Mouse (Mus musculus): Measurements from ENCODE around the gene Olfr768. TPM values are rescaled to one million over a fixed set of nuclear protein-coding genes. Genes with fewer than 3 reads are reported as not detected.
"Not testable (repeated sequence)": the region's sequence is repeated elsewhere in the genome, so short reads cannot be mapped to it uniquely, and the experiment has no call there.

Gene Olfr768
- total RNA-seq (2014; rRNA removed; ENCODE audit: low replicate concordance) (not detected in 2 replicates), polyA plus RNA-seq (2015; fragmentation: Nextera tagmentation; extraction: Ambion mirVana) (not detected in 2 replicates)

DNA sequence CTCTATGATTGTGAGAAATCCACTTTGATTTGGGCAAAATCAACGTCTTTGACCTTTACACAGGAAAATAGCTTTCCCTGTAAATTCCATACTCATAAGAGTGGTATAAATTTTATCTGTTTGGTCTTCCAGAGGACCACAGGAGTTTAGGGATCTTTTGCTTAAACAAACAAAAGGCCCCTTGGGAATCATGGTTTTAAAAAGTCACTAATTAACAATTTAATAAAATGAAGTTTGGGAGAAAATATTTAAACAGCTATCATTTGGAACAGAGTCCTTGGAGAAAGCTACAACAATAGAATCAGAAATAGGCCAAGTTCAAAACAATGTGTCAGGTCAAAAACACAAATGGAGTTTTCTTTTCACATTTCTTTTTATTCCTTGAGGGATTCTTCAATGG is at the start of gene Olfr768:
Olfr768 (minus strand) TSS at position 101 of the 400 bp plus-strand sequence.
- no peak within 1 kb of the TSS for H3K4me3 ChIP-seq (ENCODE audit: low read depth, low read length)
- H3K4me2 ChIP-seq (ENCODE audit: low read depth, low read length): no peak within 1 kb of the TSS
- WGBS: 65% methylated on average over 1 of the region's 1 CpGs
- no peak within 1 kb of the TSS for H3K27ac ChIP-seq (ENCODE audit: low read depth)
- no peaks in the 10 kb centered on the region for H3K4me1 ChIP-seq (ENCODE audit: control insufficient read depth, insufficient read depth)
- TF ChIP-seq CTCF (IDR thresholded peaks at IDR 0.05; ENCODE audit: low read depth) (no peak), EP300 (IDR thresholded peaks at IDR 0.05; ENCODE audit: low read depth) (no peak)
- H3K27me3 ChIP-seq (ENCODE audit: control insufficient read depth, insufficient read depth, low read length): no peaks in the 10 kb centered on the region
- no peaks in the 10 kb centered on the region for H3K36me3 ChIP-seq (replicated peaks; ENCODE audit: control insufficient read depth, insufficient read depth, low read length)
- H3K9ac ChIP-seq (replicated peaks; ENCODE audit: low read depth, low read length): no peak within 1 kb of the TSS
- no peaks in the 10 kb centered on the region for H3K9me3 ChIP-seq (replicated peaks; ENCODE audit: control insufficient read depth, low read length)
- no peak for DNase-seq (ENCODE audit: low spot score)
- no peak for ATAC-seq (ENCODE audit: insufficient read depth, low read depth)

DNA sequence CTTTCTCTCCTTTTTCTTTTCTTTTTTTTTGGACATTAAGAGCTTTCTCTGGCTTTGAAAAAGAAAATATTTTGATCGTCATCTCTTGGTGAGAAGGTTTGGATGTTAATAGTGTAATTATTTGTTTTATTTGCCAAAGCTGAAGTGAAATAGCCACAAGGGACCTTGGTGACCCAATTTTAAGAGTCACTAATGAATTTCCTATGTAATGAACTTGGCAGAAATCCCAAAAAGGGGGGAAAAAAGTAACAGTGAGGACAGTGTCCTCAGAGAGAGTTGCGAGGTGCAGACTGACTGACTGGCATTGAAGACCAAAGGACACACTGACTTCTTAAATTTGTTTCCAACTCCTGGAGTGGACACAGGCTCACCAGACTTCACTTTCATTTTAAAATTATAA is 39.7 kb upstream of the Olfr768 start, which contains the start of gene Olfr770:
Olfr770 (minus strand) TSS at position 101 of the 400 bp plus-strand sequence.
- Histone ChIP-seq H3K27ac (ENCODE audit: low read depth) (no peak within 1 kb of the TSS), H3K4me1 (ENCODE audit: control insufficient read depth, insufficient read depth) (no peaks in the 10 kb centered on the region), H3K4me3 (ENCODE audit: low read depth, low read length) (no peak within 1 kb of the TSS), H3K9me3 (replicated peaks; ENCODE audit: control insufficient read depth, low read length) (no peaks in the 10 kb centered on the region), H3K36me3 (replicated peaks; ENCODE audit: control insufficient read depth, insufficient read depth, low read length) (no peaks in the 10 kb centered on the region), H3K9ac (replicated peaks; ENCODE audit: low read depth, low read length) (no peak within 1 kb of the TSS), H3K27me3 (ENCODE audit: control insufficient read depth, insufficient read depth, low read length) (no peaks in the 10 kb centered on the region), H3K4me2 (ENCODE audit: low read depth, low read length) (no peak within 1 kb of the TSS)
- 76% methylated on average over 2 of the region's 2 CpGs for WGBS
- TF ChIP-seq EP300 (IDR thresholded peaks at IDR 0.05; ENCODE audit: low read depth): no peak
- no peak for TF ChIP-seq CTCF (IDR thresholded peaks at IDR 0.05; ENCODE audit: low read depth)
- ATAC-seq (ENCODE audit: insufficient read depth, low read depth) (no peak), DNase-seq (ENCODE audit: low spot score) (no peak)

DNA sequence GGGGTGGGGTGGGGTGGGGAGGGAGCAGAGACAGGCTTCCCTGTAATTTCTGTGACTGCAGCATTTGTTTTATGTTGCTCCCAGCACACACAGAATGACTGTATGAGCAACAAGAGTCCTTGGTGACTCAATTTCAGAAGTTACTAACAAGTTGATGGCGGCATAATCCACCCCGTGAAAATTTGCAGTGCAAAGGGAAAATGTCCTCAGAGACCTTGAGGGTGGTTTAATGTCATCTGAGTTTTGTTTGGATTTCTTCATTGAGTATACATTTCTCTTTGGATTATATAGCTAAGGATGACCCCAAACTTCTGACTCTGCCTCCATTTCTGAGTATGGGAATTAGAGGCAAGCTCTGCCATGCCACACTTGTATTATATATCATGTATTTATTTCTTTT is 18.6 kb upstream of the Olfr768 start, which contains the start of gene Olfr769:
Olfr769 (minus strand) TSS at position 101 of the 400 bp plus-strand sequence.
- 70% methylated on average over 2 of the region's 2 CpGs for WGBS
- Histone ChIP-seq H3K4me1 (ENCODE audit: control insufficient read depth, insufficient read depth) (no peaks in the 10 kb centered on the region), H3K36me3 (replicated peaks; ENCODE audit: control insufficient read depth, insufficient read depth, low read length) (no peaks in the 10 kb centered on the region), H3K27me3 (ENCODE audit: control insufficient read depth, insufficient read depth, low read length) (no peaks in the 10 kb centered on the region), H3K27ac (ENCODE audit: low read depth) (no peak within 1 kb of the TSS), H3K4me3 (ENCODE audit: low read depth, low read length) (no peak within 1 kb of the TSS), H3K4me2 (ENCODE audit: low read depth, low read length) (no peak within 1 kb of the TSS), H3K9ac (replicated peaks; ENCODE audit: low read depth, low read length) (no peak within 1 kb of the TSS), H3K9me3 (replicated peaks; ENCODE audit: control insufficient read depth, low read length) (peaks cover 5% of the 10 kb centered on the region; the same call in 1 of the 2 replicates)
- DNase-seq (ENCODE audit: low spot score) (no peak), ATAC-seq (ENCODE audit: insufficient read depth, low read depth) (no peak)
- no peak for TF ChIP-seq CTCF (IDR thresholded peaks at IDR 0.05; ENCODE audit: low read depth)
- no peak for TF ChIP-seq EP300 (IDR thresholded peaks at IDR 0.05; ENCODE audit: low read depth)

DNA sequence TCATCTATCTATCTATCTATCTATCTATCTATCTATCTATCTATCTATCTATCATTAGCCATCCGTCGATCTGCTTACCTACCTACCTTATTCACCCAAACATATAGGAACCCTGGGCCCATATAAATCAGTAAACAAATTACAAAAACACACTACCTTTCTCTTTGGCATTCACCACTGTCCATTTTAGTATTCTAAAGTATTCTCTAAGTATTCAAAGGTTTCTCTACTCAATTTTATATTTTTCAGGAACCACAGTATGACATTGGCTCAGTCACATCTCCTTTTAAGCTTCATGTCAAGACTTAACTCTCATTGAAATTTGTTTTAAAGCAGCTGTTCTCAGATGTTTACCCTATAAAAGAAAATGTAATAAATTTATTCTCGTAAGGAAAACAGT is 16.0 kb upstream of the Olfr768 start:
- H3K36me3 ChIP-seq (replicated peaks; ENCODE audit: control insufficient read depth, insufficient read depth, low read length): no peaks in the 10 kb centered on the region
- H3K27ac ChIP-seq (ENCODE audit: low read depth): no peak overlapping the region
- WGBS: 93% methylated on average over 3 of the region's 3 CpGs
- H3K4me2 ChIP-seq (ENCODE audit: low read depth, low read length): no peak overlapping the region
- no peaks in the 10 kb centered on the region for H3K9me3 ChIP-seq (replicated peaks; ENCODE audit: control insufficient read depth, low read length)
- no peak for DNase-seq (ENCODE audit: low spot score)
- no peak overlapping the region for H3K4me3 ChIP-seq (ENCODE audit: low read depth, low read length)
- H3K4me1 ChIP-seq (ENCODE audit: control insufficient read depth, insufficient read depth): no peaks in the 10 kb centered on the region
- H3K27me3 ChIP-seq (ENCODE audit: control insufficient read depth, insufficient read depth, low read length): no peaks in the 10 kb centered on the region
- TF ChIP-seq CTCF (IDR thresholded peaks at IDR 0.05; ENCODE audit: low read depth) (no peak), EP300 (IDR thresholded peaks at IDR 0.05; ENCODE audit: low read depth) (no peak)
- no peak overlapping the region for H3K9ac ChIP-seq (replicated peaks; ENCODE audit: low read depth, low read length)
- ATAC-seq (ENCODE audit: insufficient read depth, low read depth): no peak

DNA sequence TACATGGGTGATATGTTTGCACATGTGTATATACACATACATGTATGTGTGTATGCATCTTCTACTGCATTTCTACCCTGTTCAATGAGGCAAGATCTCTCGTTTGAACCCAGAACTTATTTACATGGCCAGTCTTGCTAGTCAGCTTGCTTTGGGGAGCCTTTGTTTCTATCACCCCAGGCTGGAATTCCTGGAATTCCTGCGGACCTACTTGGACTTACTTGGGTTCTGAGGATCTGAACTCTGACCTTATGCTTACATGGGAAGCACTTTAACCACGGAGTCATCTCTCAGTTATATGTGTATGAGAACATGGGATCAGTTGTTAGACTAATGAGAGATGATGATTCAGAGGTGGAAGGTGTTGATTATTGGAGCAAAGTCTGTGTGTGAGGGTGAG is 2.1 kb upstream of the Olfr768 start:
- ATAC-seq (ENCODE audit: insufficient read depth, low read depth) (no peak), DNase-seq (ENCODE audit: low spot score) (no peak)
- Histone ChIP-seq H3K4me3 (ENCODE audit: low read depth, low read length) (no peak overlapping the region), H3K4me2 (ENCODE audit: low read depth, low read length) (no peak overlapping the region), H3K4me1 (ENCODE audit: control insufficient read depth, insufficient read depth) (no peaks in the 10 kb centered on the region), H3K36me3 (replicated peaks; ENCODE audit: control insufficient read depth, insufficient read depth, low read length) (no peaks in the 10 kb centered on the region), H3K9ac (replicated peaks; ENCODE audit: low read depth, low read length) (no peak overlapping the region), H3K27me3 (ENCODE audit: control insufficient read depth, insufficient read depth, low read length) (no peaks in the 10 kb centered on the region), H3K27ac (ENCODE audit: low read depth) (no peak overlapping the region), H3K9me3 (replicated peaks; ENCODE audit: control insufficient read depth, low read length) (no peaks in the 10 kb centered on the region)
- WGBS: 33% methylated on average over 3 of the region's 3 CpGs
- TF ChIP-seq EP300 (IDR thresholded peaks at IDR 0.05; ENCODE audit: low read depth) (no peak), CTCF (IDR thresholded peaks at IDR 0.05; ENCODE audit: low read depth) (no peak)

DNA sequence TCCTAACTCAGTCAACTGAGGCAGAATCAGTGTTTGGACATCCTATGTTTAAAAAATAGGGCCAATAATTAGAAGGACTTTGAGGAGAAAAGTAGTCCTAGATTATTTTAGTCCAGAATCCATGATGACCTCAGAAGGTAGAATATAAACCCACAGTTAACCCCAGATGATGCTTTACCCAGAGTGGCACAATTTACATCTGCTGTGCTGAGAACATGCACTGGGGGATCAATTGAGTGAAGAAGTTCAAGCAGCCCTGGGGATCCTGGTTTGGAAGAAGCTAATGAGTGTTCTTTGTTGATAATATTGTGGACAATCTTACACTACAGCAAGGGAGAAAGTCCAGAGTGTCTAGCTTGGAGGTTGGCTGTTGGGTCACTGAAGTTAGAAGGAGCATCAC is 16.4 kb downstream of the Olfr768 start, which contains the start of gene Olfr767:
Olfr767 (minus strand) TSS at position 101 of the 400 bp plus-strand sequence.
- not testable (repeated sequence) for H3K4me3 ChIP-seq (ENCODE audit: low read depth, low read length); H3K36me3 ChIP-seq (replicated peaks; ENCODE audit: control insufficient read depth, insufficient read depth, low read length); ATAC-seq (ENCODE audit: insufficient read depth, low read depth); H3K4me2 ChIP-seq (ENCODE audit: low read depth, low read length); H3K9ac ChIP-seq (replicated peaks; ENCODE audit: low read depth, low read length); H3K27me3 ChIP-seq (ENCODE audit: control insufficient read depth, insufficient read depth, low read length); DNase-seq (ENCODE audit: low spot score); H3K27ac ChIP-seq (ENCODE audit: low read depth); H3K4me1 ChIP-seq (ENCODE audit: control insufficient read depth, insufficient read depth); H3K9me3 ChIP-seq (replicated peaks; ENCODE audit: control insufficient read depth, low read length)
